Mouse (Mus musculus) G1E (cell line): ENCODE measurements around the gene Fam92b. TPM values are rescaled to one million over a fixed set of nuclear protein-coding genes. Genes with fewer than 3 reads are reported as not detected.

Source experiments
- ATAC-seq: 2 replicates; pipeline ENCODE4 v1.8.0; 2016; ENCODE audit warnings: mild to moderate bottlenecking; ENCODE audit not compliant: insufficient number of reproducible peaks, poor library complexity, low FRiP score, severe bottlenecking; ENCODE audit errors: extremely low read depth
- DNase-seq: peaks from one replicate; pipeline ENCODE4 v3.0.0; 2012; ENCODE audit warnings: low spot score
- H3K27me3 ChIP-seq: 2 replicates; pipeline ENCODE4 v1.6.1; 2012; ENCODE audit warnings: mild to moderate bottlenecking, low read length, inconsistent platforms; ENCODE audit not compliant: insufficient read depth
- H3K36me3 ChIP-seq: replicated peaks from 2 replicates; pipeline ENCODE3; 2012; ENCODE audit warnings: mild to moderate bottlenecking, inconsistent platforms
- H3K4me1 ChIP-seq: 2 replicates; pipeline ENCODE4 v1.6.1; 2012; ENCODE audit warnings: low read depth, low read length, inconsistent platforms, mixed read lengths; ENCODE audit not compliant: insufficient read depth
- H3K4me3 ChIP-seq: 2 replicates; pipeline ENCODE4 v1.5.1; 2012; ENCODE audit warnings: low read depth, mild to moderate bottlenecking, inconsistent platforms, low read length, moderate library complexity, mixed read lengths
- H3K9me3 ChIP-seq: replicated peaks from 2 replicates; pipeline ENCODE4 v1.6.1; 2012; ENCODE audit warnings: inconsistent platforms
- CTCF ChIP-seq: IDR thresholded peaks from 2 replicates; pipeline ENCODE4 v1.5.1; 2012; ENCODE audit warnings: low read depth, low read length, inconsistent platforms, mixed read lengths
- GATA1 ChIP-seq: IDR thresholded peaks from 2 replicates; pipeline ENCODE4 v1.6.1; 2012; ENCODE audit warnings: borderline replicate concordance, low read length, inconsistent platforms, mixed read lengths
- GATA2 ChIP-seq: IDR thresholded peaks from 2 replicates; pipeline ENCODE4 v1.6.1; 2012; ENCODE audit warnings: low read depth, low read length, inconsistent platforms, borderline replicate concordance
- POLR2AphosphoS5 ChIP-seq: IDR thresholded peaks from 2 replicates; pipeline ENCODE4 v1.6.1; 2012; ENCODE audit warnings: low read depth, low read length, inconsistent platforms; ENCODE audit not compliant: insufficient replicate concordance
- TAL1 ChIP-seq: conservative IDR thresholded peaks from 2 replicates; pipeline ENCODE4 v1.6.1; 2012; ENCODE audit warnings: low read depth, low read length, inconsistent platforms, mixed read lengths
- polyA plus RNA-seq: library from polyadenylated mRNA; stranded (reverse); fragments of >175 nt; gene quantifications from 2 replicates; pipeline ENCODE4 v1.2.3, GENCODE M21; 2012
- total RNA-seq, 2 experiments: library from RNA; stranded (forward) in 1 of 2; stranded (reverse) in 1 of 2; fragments of 200-1000 nt in 1 of 2; fragments of >200 nt in 1 of 2; fragmentation: Nextera tagmentation in 1 of 2; gene quantifications; 2 replicates each; pipeline ENCODE4 v1.2.3; 2014 to 2017

Fam92b gene
- total and polyA plus RNA-seq, 3 experiments = not detected

DNA sequence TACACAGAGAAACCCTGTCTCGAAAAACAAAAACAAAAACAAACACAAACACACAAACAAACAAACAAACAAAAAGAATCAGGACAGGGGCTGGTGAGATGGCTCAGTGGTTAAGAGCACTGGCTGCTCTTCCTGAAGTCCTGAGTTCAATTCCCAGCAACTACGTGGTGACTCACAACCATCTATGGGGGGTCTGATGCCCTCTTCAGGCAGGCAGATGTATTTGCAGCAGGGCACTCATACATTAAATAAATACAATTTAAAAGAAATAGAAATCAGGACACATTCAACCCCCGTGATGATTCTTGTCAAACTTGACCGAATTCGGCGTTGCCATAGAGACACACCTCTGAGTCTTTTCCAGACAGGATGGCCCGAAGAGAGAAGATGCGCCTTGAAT, 30.1 kb upstream of the Fam92b start:
- ATAC-seq (no peak), DNase-seq (no peak)
- no peaks in the 10 kb centered on the region for H3K9me3 ChIP-seq
- H3K4me3 ChIP-seq = no peak overlapping the region
- H3K27me3 ChIP-seq = no peaks in the 10 kb centered on the region
- H3K36me3 ChIP-seq = no peaks in the 10 kb centered on the region
- no peak for TF ChIP-seq POLR2AphosphoS5
- no peak for TF ChIP-seq CTCF
- no peak for TF ChIP-seq GATA1
- TF ChIP-seq GATA2 = no peak
- TF ChIP-seq TAL1 = no peak
- H3K4me1 ChIP-seq = no peaks in the 10 kb centered on the region

DNA sequence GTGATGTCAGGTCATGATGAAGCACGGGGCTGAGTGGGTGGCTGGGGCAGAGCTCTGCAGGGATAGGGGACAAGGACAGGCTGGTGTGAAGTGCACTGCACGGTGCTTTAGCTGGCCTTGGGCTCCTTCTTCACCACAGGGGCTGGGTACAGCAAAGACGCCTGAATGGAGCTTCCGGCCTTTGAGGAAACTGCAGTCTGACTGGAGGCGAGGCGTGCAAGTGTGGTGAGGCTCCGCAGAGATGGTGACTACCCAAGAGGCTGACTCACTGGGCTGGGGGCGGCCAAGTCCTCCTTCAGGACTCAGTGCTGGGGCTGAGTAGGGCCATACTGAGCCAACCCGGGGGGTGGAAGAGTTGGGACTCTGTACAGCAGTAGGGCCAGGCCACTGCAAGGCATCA, 28.6 kb upstream of the Fam92b start:
- Histone ChIP-seq H3K4me1 (no peaks in the 10 kb centered on the region), H3K4me3 (no peak overlapping the region), H3K27me3 (no peaks in the 10 kb centered on the region), H3K36me3 (no peaks in the 10 kb centered on the region), H3K9me3 (no peaks in the 10 kb centered on the region)
- DNase-seq (no peak), ATAC-seq (no peak)
- no peak for TF ChIP-seq CTCF
- TF ChIP-seq POLR2AphosphoS5 = no peak

DNA sequence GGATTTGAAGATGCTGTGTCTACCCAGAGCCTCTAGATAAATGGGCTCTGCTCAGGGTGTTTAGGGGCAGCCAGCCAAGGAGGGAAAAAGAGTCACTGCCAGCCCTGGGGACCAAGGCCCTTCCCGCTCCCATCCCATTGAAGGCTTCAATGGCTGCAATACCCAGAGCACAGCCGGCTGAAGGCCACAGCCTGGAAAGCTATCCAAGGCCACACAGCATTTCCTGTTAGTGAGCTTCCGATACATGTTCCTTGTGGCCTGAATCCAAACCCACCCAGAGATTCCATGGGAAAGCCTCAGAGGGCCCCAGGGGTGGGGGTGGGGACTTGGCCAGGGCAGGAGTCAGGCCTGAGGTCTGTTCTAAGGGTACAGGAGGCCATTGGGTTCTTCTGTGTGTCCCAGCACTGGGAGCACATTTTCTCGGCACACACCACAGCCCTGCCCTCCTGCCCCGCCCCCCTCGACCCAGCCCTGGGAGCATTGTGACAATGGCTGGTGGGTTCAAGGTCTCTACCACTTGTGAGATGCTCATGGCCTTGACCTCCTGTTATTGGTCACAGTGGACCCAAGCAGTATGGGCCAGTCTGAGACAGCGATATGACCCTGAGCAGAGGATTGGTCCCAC, 27.6 kb upstream of the Fam92b start:
- H3K9me3 ChIP-seq = peaks cover 6% of the 10 kb centered on the region
- H3K27me3 ChIP-seq = no peaks in the 10 kb centered on the region
- H3K4me1 ChIP-seq = no peaks in the 10 kb centered on the region
- H3K36me3 ChIP-seq = no peaks in the 10 kb centered on the region
- ATAC-seq = no peak
- H3K4me3 ChIP-seq = no peak overlapping the region
- no peak for DNase-seq
- TF ChIP-seq GATA1 = no peak
- TF ChIP-seq POLR2AphosphoS5 = no peak
- TF ChIP-seq CTCF = no peak
- no peak for TF ChIP-seq GATA2

DNA sequence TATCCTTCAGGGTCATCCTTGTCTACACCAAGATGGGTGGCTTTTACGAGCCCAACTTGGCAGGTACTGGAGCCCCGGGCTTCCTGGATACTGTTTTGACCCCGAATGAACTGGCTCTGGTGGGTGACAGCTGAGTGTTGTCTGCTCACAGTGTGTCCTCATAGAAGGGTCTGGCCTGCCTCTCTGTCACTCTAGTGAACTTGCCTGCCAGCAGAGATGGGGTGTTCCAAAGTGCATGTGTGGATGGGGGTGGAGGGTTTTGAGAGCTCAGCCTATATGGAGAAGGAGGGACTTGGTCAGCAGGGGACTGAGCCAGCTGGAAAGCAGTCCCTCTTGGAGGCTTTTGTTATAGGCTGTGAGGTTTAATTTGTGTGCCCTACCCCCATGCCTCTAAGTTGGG, 25.3 kb upstream of the Fam92b start:
- no peak for DNase-seq

DNA sequence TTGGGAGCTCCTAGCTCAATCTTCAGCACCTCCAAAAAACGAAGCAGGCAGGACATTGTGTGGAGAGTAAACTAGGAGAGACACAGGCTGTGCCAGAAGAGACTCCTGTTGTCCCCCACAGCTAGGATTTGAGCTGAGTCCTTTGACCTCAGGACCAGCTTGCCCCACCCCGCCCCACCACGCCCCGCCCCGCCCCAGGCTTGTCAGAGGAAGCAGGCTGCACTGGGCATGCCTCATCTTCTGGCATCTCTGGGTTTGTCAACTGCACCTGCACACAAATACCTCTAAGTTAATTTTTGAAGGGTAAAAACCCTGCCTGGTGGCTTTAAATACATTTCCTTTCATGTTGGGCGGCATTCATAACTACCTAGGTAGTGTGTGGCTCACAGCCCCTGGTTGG, 24.1 kb upstream of the Fam92b start:
- no peak overlapping the region for H3K4me3 ChIP-seq
- ATAC-seq (no peak), DNase-seq (no peak)
- no peaks in the 10 kb centered on the region for H3K27me3 ChIP-seq
- peaks cover 9% of the 10 kb centered on the region for H3K9me3 ChIP-seq
- TF ChIP-seq CTCF (no peak), POLR2AphosphoS5 (no peak), TAL1 (no peak), GATA2 (no peak), GATA1 (no peak)
- H3K4me1 ChIP-seq = no peaks in the 10 kb centered on the region
- H3K36me3 ChIP-seq = no peaks in the 10 kb centered on the region

More for the DNA sequence above, 25.3 kb upstream of the Fam92b start:
- no peak for ATAC-seq
- Histone ChIP-seq H3K27me3 (no peaks in the 10 kb centered on the region), H3K9me3 (peaks cover 9% of the 10 kb centered on the region), H3K4me3 (no peak overlapping the region), H3K4me1 (no peaks in the 10 kb centered on the region), H3K36me3 (no peaks in the 10 kb centered on the region)
- TF ChIP-seq TAL1 = no peak
- no peak for TF ChIP-seq GATA1
- no peak for TF ChIP-seq GATA2
- TF ChIP-seq CTCF = no peak
- TF ChIP-seq POLR2AphosphoS5 = no peak

DNA sequence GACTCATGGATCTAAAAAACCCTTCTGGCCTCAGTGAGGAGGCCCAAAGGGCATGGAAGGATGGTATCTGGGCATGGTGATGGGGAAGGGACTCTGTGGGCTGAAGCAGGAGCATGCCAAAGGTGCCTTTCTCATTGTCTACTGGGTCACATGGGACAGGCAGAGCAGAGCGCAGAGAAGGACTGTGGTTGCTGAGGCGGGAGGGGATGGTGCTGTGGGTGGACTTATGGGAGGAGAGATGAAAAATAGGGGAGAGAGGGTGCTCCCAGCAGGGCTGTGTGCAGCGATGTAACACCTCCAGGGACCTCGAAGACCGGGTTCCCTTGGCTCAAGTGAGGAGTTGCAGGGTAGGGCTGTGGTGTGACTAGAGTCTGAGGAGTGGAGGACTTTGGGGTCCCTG, 14.9 kb upstream of the Fam92b start:
- no peaks in the 10 kb centered on the region; the same call in 1 of the 2 replicates for H3K4me1 ChIP-seq
- H3K36me3 ChIP-seq = no peaks in the 10 kb centered on the region
- no peak for TF ChIP-seq CTCF
- TF ChIP-seq GATA2 = no peak
- no peak for TF ChIP-seq GATA1
- no peak for TF ChIP-seq TAL1
- no peak for TF ChIP-seq POLR2AphosphoS5
- no peaks in the 10 kb centered on the region for H3K9me3 ChIP-seq
- H3K27me3 ChIP-seq = no peaks in the 10 kb centered on the region
- H3K4me3 ChIP-seq = no peak overlapping the region
- DNase-seq (no peak), ATAC-seq (no peak)
